Mouse (Mus musculus): ENCODE measurements around the gene Peg10. TPM values are rescaled to one million over a fixed set of nuclear protein-coding genes. Genes with fewer than 3 reads are reported as not detected.

The Peg10 gene
- polyA plus RNA-seq (2012; rRNA removed): 0.64 and 0.78 TPM in 2 replicates

DNA sequence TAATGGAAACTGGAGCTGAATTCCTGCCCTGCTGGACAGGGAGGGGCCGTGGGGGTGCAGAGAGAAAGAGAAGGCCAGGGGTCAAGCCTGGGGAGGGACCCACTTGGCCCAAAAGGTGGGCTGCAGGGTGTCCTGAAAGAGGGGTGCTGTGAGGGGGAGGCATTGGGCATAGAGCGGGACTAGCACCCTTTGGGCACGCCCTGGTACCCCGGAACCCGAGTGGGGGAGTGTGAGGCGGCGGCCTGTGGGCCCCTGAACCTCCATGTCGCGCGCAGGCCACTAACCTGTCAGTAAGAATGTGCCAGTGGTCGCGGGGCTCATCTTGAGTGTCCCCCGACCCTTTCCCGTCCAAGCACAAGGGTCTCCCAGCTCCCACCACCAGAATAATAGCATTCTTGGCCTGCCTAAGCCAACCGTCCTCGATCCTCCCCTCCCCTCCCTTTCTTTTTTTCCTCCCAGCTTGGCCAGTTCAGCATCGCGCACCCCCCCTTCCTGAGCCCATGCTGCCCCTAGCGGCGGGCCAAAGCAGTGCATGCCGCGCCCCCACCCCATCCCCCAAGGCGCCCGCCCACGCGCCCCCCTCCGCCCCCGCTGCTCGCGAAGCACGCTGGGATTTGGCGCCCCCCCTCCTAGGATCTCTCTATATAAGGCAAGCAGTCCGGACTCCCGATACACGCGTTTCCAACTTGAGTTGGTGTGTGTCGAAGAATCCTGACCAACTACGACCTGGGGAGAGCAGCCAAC lies at the start of gene Peg10, which contains the start of gene Sgce:
Peg10 (plus strand) TSS at position 611 of the 744 bp plus-strand sequence.
Sgce (minus strand) TSS at position 512 of the 744 bp plus-strand sequence.

Other genes starting within 250 kb of the Peg10 start
- gene Col1a2, start 242.5 kb upstream of the Peg10 start, polyA plus RNA-seq (2012; rRNA removed): 119 and 133 TPM in 2 replicates
- gene Casd1, start 146.5 kb upstream of the Peg10 start, polyA plus RNA-seq (2012; rRNA removed): 31.9 and 32.0 TPM in 2 replicates
- gene Sgce, start 99 bp upstream of the Peg10 start, polyA plus RNA-seq (2012; rRNA removed): 5.8 and 6.3 TPM in 2 replicates
- gene Ppp1r9a, start 155.6 kb downstream of the Peg10 start, polyA plus RNA-seq (2012; rRNA removed): 2.9 and 3.2 TPM in 2 replicates

Data from colon, adult 2 months (tissue).